Mouse (Mus musculus): ENCODE results near the gene A230072I06Rik. TPM values are rescaled to one million over a fixed set of nuclear protein-coding genes. Genes with fewer than 3 reads are reported as not detected.

A230072I06Rik gene
- polyA plus RNA-seq, 1 experiment from 2014 or later = not detected

DNA sequence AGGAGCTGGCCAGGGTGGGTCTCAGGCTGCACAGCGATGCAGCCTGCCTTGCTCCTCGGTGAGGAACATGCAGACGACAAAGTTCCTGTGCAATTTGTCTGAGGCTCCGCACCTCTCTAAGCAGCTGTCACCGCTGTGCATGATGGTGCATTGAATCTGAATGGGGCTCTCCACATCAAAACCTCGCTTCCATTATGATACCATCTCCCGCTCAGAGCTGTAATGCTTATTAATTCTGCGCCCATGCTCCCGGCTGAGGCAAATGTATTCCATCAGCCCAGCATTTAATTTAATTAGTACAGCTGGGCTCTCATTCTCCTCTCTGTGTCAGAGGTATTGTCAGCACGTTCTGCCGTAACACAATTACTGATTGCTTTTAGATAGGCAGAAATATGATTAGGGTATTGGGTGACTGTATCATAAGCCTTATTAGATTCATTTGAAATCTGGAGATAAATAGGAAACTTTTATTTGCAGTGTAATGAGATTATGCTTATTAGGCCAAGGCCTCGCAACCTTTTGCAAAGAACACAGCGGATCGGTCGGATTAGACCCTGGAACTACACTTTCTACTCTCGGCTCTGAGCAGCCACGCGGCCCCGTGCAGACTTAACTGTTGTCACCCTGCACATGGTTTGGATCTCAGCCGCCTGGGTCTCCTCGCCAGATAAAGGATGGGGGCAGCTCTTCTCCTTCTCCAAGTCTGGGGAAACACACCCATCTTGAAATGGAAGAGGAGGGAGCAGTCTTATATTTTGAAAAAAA lies 49.3 kb downstream of the A230072I06Rik start:
- WGBS = 33% methylated on average over 21 of the region's 21 CpGs
- no peaks in the 10 kb centered on the region for H3K9me3 ChIP-seq (ENCODE audit: control insufficient read depth, low read length)
- peaks cover 28% of the 10 kb centered on the region for H3K4me1 ChIP-seq (ENCODE audit: control insufficient read depth, insufficient read depth, low read length)
- no peak overlapping the region; the same call in 1 of the 2 replicates for H3K27ac ChIP-seq (ENCODE audit: low read depth, low read length)
- H3K4me3 ChIP-seq (ENCODE audit: low read depth, low read length) = no peak overlapping the region
- H3K9ac ChIP-seq (replicated peaks; ENCODE audit: low read depth, low read length) = no peak overlapping the region
- no peaks in the 10 kb centered on the region for H3K36me3 ChIP-seq (ENCODE audit: control insufficient read depth, insufficient read depth, low read length)
- ATAC-seq (ENCODE audit: low read depth) = peak; percentile 54
- peaks cover 5% of the 10 kb centered on the region; the same call in 1 of the 2 replicates for H3K27me3 ChIP-seq (ENCODE audit: control insufficient read depth, insufficient read depth, low read length)
- H3K4me2 ChIP-seq (ENCODE audit: low read depth, low read length) = peak overlapping the region; percentile 12; the same call in 1 of the 2 replicates

DNA sequence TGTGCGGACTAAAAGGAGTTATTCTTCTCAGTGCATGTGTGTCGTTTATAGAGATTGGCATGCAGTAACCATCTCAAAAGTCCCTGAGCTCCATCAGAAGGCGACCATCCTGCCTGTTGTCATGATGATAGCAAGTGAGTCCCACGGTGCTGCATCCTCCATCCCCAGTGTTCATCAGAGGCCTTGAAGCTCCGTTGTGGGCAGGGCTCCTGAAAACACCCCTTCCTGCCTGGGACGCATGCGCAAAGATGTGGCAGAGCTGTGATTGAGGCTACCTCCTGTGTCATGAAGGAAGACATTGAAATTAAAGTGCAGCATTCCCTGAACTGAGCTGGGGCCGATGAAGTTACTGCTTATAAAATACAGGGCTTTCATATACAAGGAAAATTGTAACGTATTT lies 49.9 kb downstream of the A230072I06Rik start:
- Histone ChIP-seq H3K9ac (replicated peaks; ENCODE audit: low read depth, low read length) (no peak overlapping the region), H3K4me2 (ENCODE audit: low read depth, low read length) (no peak overlapping the region), H3K36me3 (ENCODE audit: control insufficient read depth, insufficient read depth, low read length) (no peaks in the 10 kb centered on the region), H3K4me3 (ENCODE audit: low read depth, low read length) (no peak overlapping the region), H3K4me1 (ENCODE audit: control insufficient read depth, insufficient read depth, low read length) (peaks cover 28% of the 10 kb centered on the region), H3K27me3 (ENCODE audit: control insufficient read depth, insufficient read depth, low read length) (peaks cover 3% of the 10 kb centered on the region; the same call in 1 of the 2 replicates), H3K9me3 (ENCODE audit: control insufficient read depth, low read length) (no peaks in the 10 kb centered on the region), H3K27ac (ENCODE audit: low read depth, low read length) (no peak overlapping the region)
- no peak for ATAC-seq (ENCODE audit: low read depth)
- 66% methylated on average over 9 of the region's 9 CpGs for WGBS

DNA sequence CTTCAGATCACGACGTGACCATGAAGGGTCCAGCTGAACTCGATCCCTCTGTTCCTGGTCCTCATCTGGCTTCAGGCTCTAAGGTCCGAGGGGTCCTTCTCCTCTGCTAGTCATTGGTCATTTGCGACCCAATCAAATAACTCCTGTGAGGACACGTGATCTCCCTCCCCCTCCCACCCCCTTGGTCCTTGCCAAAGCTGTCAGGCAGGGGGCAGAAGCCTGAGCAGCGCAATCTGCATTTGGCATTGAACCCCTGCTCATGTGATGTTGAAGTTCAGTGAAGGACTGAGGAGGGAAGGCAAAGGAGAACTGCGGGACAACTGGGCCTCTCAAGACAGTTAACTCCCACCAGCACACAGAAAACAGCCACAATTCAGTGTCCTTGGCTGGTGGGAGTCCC lies 51.4 kb downstream of the A230072I06Rik start:
- H3K4me3 ChIP-seq (ENCODE audit: low read depth, low read length) = no peak overlapping the region
- H3K27me3 ChIP-seq (ENCODE audit: control insufficient read depth, insufficient read depth, low read length) = peaks cover 3% of the 10 kb centered on the region; the same call in 1 of the 2 replicates
- 17% methylated on average over 8 of the region's 8 CpGs for WGBS

More for the DNA sequence above, 51.4 kb downstream of the A230072I06Rik start:
- Histone ChIP-seq H3K9ac (replicated peaks; ENCODE audit: low read depth, low read length) (no peak overlapping the region), H3K9me3 (ENCODE audit: control insufficient read depth, low read length) (no peaks in the 10 kb centered on the region), H3K27ac (ENCODE audit: low read depth, low read length) (no peak overlapping the region), H3K36me3 (ENCODE audit: control insufficient read depth, insufficient read depth, low read length) (no peaks in the 10 kb centered on the region), H3K4me1 (ENCODE audit: control insufficient read depth, insufficient read depth, low read length) (peaks cover 22% of the 10 kb centered on the region), H3K4me2 (ENCODE audit: low read depth, low read length) (no peak overlapping the region)
- no peak for ATAC-seq (ENCODE audit: low read depth)

Other genes with a start within 250 kb of the A230072I06Rik start
- gene Sox1, start 116.5 kb downstream of the A230072I06Rik start, polyA plus RNA-seq (2014; fragmentation: Nextera tagmentation; extraction: Ambion mirVana) = 0.93 and 1.1 TPM in 2 replicates